Mouse (Mus musculus) cerebellum, adult 18-20 months (tissue): Measurements from ENCODE around the gene Tpm3.

Experiments
- DNase-seq, 2 experiments: peaks; one replicate each; pipeline ENCODE4 v3.0.0; 2021

Gene Tpm3

DNA sequence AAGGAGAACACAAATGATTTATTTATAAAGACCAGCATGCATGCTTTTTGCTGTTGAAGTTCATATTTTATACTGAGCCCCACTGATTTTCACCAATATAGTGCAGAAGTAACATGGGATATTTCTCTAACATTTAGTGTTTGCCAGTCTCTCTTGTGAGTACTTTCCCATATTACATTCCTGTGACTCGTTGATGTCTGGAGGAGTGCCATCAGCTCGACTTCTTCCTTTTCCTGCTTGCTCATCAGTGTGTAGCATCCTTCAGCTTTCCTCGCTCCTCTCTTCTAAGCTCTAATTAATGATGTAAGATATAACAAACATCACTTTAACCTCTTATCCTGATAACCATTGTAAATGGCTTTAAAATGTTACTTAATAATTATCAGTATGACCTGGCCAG, 73.0 kb downstream of the Tpm3 start:
- no peak for DNase-seq

DNA sequence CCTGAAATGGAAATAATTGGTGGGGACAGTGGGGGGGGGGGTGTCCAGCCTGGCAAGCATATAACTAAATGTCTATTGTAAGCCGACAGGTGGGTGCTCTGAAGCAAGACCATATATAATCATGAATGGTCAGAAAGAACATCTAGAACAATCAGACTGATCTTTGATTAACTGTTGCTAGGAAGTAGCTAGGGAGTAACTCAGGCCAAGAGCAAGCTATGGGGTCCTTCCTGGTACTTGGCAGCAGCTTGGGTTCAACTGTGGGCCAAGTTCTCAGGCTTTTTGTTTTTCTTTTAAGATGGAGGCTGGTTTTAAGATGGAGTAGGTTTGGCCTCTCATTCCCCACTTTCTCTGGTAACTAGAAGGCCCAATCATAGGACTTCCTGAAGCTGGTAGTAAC, 74.2 kb downstream of the Tpm3 start:
- no peak for DNase-seq
